Mouse (Mus musculus): ENCODE results near the gene 2310022A10Rik. TPM values are rescaled to one million over a fixed set of nuclear protein-coding genes. Genes with fewer than 3 reads are reported as not detected.
"Not testable (repeated sequence)": the region's sequence is repeated elsewhere in the genome, so short reads cannot be mapped to it uniquely, and the experiment has no call there.

Gene 2310022A10Rik
- total RNA-seq, 4 experiments from 2014 or later = 67.6 to 72.3 (median 70.8) TPM

DNA sequence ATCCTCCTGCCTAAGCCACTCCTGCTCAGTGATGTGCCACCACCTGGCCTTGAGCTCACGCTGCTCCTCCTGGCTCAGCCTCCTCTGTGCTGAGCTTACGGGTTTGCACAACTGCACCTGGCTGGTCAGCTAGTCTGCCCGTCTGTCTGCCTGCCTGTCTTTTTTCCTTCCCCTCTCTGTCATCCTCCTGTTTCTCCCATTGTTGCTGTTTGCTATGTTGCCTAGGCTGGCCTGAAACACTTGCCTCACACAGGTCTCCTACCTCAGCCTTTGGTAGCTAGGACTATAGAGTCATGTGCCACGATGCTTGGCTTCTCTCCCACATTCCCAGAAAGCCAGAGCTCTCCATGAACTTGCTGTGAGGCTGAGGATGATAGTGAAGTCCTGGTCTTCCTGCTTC, 59.9 kb downstream of the 2310022A10Rik start:
- DNase-seq (ENCODE audit: low spot score) = no peak

DNA sequence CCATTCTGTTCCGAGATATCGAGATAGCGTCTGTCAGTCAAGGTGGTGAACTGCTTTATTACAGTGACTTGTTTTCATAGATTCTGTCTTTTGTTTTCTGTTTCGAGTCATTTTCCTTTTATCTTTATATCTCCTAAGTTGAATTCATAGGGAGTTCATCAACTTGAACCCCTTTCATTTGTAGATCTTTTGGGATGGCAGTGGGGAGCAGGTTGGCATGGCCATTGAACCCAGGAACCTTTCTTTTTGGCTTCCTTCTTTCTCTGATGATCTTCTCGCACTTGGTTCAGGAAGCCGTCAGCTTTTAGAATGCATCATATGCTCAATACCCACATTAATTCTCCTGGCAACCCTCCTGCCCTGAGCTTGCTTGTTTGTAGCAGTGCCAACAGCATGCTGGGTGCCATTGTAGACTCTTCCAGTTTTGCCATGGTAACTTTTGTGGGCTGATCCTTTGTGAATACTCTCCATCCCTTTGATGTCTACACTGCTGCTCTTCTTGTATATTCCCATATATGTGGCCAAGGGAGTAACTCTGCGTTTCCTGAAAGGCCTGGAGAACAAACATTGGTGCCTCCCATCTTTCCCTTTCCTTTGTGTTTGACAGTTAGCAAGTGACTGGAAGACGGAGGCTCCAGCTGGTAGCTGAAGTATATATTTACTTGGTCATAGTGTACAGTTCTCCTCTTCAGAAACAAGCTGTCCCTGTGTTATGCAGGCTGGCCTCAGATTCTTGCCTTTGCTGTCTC, 60.9 kb downstream of the 2310022A10Rik start:
- DNase-seq (ENCODE audit: low spot score) = no peak

DNA sequence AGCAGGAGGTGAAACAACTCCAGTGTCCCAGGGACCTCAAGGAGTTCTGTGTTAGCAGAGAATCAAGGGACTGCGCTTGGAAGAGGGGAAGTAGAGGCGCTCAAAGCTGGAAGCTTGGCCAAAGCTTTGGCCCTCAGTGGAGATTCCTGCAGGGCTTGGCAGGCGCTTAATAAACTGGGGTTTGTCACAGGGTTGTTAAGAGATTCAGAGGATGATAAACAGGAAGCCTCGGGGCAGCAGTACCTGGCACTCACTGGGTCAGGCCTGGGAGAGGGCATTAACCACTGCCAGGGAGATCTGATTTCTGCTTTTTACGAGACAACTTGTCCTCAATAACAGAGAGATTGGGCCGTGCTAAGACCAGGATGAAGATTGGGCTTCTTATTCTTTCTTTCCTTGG, 68.0 kb downstream of the 2310022A10Rik start:
- no peak for DNase-seq (ENCODE audit: low spot score)

DNA sequence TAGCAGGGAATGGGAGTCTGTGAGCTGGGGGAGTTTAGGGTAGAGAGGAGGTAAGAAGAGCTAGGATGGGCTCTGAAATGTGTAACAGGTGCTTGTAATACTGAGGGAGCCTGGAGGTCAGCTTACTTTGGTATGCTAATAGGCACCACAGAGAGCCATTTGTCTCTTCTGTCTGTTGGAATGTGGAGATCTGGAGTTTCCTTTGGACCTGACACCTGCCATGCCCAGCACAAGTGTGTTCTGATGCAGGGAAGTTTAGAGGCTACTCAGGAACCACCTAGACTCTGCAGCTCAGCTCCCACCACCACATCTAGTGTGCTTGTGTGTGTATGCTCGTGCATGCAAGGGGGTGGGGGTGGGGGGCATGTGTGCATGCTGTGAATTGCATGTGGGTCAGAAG, 69.2 kb downstream of the 2310022A10Rik start:
- no peak for DNase-seq (ENCODE audit: low spot score)

- no peak for DNase-seq (ENCODE audit: low spot score)
These were observed 71.9 kb downstream of the 2310022A10Rik start for GRCm38 (mm10) chr7:27624967-27625366.

GRCm38 (mm10) chr7:27627707-27628106, 74.7 kb downstream of the 2310022A10Rik start:
- no peak for DNase-seq (ENCODE audit: low spot score)

DNA sequence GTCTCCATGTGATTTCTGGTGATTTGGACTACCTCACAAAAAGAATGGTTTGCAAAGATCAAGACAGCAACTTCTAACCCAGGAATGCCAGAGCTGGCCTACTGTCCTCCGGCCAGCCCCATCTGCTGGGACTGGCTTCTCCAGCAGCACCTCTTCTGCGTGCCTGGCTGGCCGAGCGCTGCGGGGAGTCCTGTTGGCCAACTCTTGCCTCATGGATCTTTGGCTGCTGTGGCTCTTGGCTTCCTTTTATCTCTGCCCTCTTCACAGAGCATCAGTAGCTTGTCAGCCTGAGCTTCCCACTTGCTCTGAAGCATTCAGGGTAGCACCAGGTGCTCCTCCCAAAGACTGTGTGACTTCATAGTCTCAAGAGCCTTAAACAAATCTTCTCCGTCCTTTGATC, 75.2 kb downstream of the 2310022A10Rik start:
- no peak for DNase-seq (ENCODE audit: low spot score)

DNA sequence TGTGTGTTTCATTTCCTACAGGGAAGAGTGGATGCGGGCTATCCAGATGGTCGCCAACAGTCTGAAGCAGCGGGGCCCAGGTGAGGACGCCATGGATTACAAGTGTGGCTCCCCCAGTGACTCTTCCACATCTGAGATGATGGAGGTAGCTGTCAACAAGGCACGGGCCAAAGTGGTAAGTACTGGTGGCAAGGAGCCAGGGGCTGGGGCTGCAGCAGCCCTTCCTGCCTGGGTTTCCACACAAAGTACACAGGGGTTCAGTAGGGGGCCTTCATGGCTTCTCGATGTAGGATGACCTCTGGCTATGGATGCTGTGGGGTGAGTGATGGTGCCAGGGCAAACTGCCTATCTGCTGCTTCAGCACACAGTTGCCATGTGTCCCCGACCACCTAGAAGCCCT, 75.8 kb downstream of the 2310022A10Rik start:
- not testable (repeated sequence) for DNase-seq (ENCODE audit: low spot score)

DNA sequence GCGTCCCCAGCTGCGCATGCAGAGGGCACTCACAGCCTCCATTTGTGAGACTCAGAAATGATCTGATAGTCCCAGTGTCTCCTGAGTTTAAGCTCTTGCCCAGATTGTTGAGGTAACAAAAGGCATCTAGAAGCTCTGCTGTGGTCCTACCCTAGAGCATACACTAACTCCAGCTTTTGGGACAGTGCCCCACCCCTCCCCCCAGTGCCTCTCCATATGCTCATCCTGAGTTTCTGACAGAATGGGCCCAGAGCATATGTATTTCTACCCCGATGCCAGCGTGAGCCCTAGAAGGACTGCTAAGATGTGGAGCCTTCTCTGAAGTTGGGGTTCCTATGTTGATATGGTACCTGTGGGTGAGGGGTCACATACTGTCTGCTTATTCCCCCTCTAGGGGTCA, 78.4 kb downstream of the 2310022A10Rik start:
- no peak for DNase-seq (ENCODE audit: low spot score)

Other genes starting within 250 kb of the 2310022A10Rik start
- 100 to 1,000 TPM; 166 to 198 (median 187) TPM for gene Ltbp4, start 215.5 kb upstream of the 2310022A10Rik start, total RNA-seq (2022)
- gene Shkbp1, start 197.2 kb upstream of the 2310022A10Rik start, total RNA-seq (2022) = 1 to 10 TPM; 4.8 to 8.0 (median 6.0) TPM
- not detected for gene Gm20479, start 195.8 kb upstream of the 2310022A10Rik start, total RNA-seq (2022)
- gene Sptbn4, start 105.5 kb upstream of the 2310022A10Rik start, total RNA-seq (2022) = under 1 TPM; 0.22 to 0.49 (median 0.30) TPM
- gene Blvrb, start 105.3 kb upstream of the 2310022A10Rik start, total RNA-seq (2022) = 10 to 100 TPM; 27.7 to 29.2 (median 29.0) TPM
- 1 to 10 TPM; 4.8 to 5.7 (median 5.6) TPM for gene Sertad3, start 79.5 kb upstream of the 2310022A10Rik start, total RNA-seq (2022)
- gene Sertad1, start 66.3 kb upstream of the 2310022A10Rik start, total RNA-seq (2022) = 10 to 100 TPM in 3 of 4 experiments, 1 to 10 TPM in 1; 8.4 to 11.5 (median 10.2) TPM
- 1 to 10 TPM in 1 of 4 experiments, under 1 TPM in 3; 0.75 to 1.0 (median 0.80) TPM for gene Prx, start 53.9 kb upstream of the 2310022A10Rik start, total RNA-seq (2022)
- under 1 TPM in 3 of 4 experiments, not detected in 1; 0.14 to 0.16 (median 0.14) TPM for gene Hipk4, start 30.0 kb upstream of the 2310022A10Rik start, total RNA-seq (2022)
- gene Pld3, start within 50 bp of the 2310022A10Rik start, total RNA-seq (2022) = 10 to 100 TPM; 26.8 to 33.5 (median 30.5) TPM
- gene Akt2, start 38.3 kb downstream of the 2310022A10Rik start, total RNA-seq (2022) = 100 to 1,000 TPM; 169 to 227 (median 202) TPM
- gene Ttc9b, start 100.7 kb downstream of the 2310022A10Rik start, total RNA-seq (2022) = not detected
- 10 to 100 TPM; 18.4 to 21.5 (median 20.8) TPM for gene Map3k10, start 121.4 kb downstream of the 2310022A10Rik start, total RNA-seq (2022)
- gene Zfp607b, start 136.1 kb downstream of the 2310022A10Rik start, total RNA-seq (2022) = 1 to 10 TPM in 1 of 4 experiments, under 1 TPM in 3; 0.56 to 1.9 (median 0.71) TPM
- 1 to 10 TPM; 8.0 to 9.5 (median 8.8) TPM for gene Zfp60, start 178.2 kb downstream of the 2310022A10Rik start, total RNA-seq (2022)

Measured in heart, adult 8-10 months (tissue).